Mouse (Mus musculus): Measurements from ENCODE around the gene Lin28a.

DNA sequence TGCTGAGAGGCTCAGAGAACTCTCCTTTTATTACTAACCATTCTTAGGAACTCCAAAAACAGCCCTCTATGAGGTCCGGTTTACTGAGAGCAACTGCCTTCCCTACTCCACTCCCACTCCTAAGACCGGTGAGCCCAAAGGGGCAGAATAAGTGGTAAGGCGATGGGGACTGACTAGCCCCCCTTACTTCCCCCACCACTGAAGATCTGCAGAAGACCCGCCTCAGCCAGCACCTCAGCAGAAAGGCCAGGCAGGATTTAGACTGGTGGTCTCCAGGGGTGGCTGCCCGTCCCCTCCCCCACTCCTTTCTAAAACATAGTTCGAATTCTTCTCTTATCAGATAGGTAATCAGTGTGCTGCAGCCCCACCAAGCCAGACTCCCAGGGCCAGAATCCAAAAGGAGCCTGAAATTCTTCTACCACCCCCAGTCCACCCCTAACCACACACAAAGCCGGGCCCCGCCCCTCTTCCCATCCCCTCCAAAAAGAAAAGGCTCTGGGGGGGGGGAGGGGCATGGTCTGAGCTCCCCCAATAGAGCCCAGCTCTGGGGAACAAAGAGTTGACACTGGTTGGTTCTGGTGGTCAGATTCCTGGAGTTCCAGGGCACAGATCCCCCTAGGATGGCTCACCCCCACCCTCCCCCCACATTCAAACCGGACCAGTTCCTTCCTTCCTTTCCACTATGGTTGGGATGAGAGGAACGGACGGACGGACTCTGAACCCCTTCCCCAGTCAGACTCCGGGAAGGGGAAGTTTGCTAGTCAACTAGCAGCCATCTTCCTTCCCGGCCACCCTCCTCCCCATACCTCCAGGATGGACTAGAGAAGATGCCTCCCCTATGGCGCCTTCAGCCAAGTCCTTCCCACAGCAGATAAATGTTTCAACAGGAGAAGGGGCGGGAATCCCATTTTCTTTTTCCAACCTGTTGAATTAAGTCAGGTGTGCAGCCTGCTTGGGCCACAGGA, 6.9 kb downstream of the Lin28a start:
- no peak for TF ChIP-seq POLR2A (IDR thresholded peaks at IDR 0.05; ENCODE audit: borderline replicate concordance, low read depth, low read length)
- no peak for TF ChIP-seq CTCF (IDR thresholded peaks at IDR 0.05; ENCODE audit: low read depth, low read length)
